Mouse (Mus musculus) lung, postnatal 10 days (tissue): ENCODE data around the gene Bpifa2.
"Not testable (repeated sequence)": the region's sequence is repeated elsewhere in the genome, so short reads cannot be mapped to it uniquely, and the experiment has no call there.

ENCODE experiments used
- DNase-seq: peaks from one replicate; pipeline ENCODE4 v3.0.0; 2021

The Bpifa2 gene

DNA sequence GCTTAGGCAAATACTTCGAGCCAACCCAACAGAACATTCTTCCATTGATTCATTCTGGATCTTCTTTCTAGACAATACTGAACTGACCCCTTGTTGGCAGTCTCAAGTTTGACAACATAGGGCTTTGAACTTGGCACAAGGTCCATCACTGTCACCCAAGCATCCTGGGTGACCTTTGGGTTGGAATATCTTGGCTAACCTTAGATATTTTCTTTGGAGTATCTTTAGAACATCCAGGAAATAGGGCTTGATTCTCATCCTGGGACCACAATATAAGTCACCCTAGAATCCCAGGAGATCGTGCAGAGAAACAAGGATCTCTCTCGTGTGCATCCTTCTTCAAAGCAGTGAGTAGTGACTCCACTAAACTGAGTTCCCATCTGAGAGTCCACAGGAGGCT, at the start of gene Bpifa2:
Gene Bpifa2 (plus strand): TSS at position 301 of the 400 bp plus-strand sequence.
- no peak for DNase-seq

- no peak for DNase-seq
Observed at GRCm38 (mm10) chr2:153962821-153963331, 45.2 kb upstream of the Bpifa2 start.

- DNase-seq = no peak
Observed at GRCm38 (mm10) chr2:153963334-153963733, 44.7 kb upstream of the Bpifa2 start.

DNA sequence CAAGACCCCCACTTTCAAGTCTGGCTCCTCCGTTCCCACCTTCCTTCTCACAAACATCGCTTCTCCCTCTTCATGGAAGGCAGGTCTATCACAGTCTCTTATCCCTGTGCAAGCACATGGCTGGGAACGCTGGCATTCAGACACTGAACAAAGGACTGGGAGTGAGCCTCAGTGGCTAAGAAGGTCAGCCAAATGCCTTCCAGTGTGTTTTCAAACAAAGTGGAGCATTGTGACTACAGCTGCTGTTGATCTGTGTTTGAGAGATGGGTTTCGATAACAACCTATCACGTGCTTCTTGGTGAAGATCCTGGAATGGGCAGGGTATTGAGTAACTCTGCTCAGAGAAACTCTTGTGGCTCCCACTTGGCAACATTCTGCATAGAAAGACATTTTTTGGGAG, 37.8 kb upstream of the Bpifa2 start:
- peak; percentile 40 for DNase-seq

GRCm38 (mm10) chr2:153974582-153974981, 33.5 kb upstream of the Bpifa2 start, which contains the start of gene Bpifa6:
Gene Bpifa6, plus strand, starts transcription at chr2:153974945.
- DNase-seq = no peak

- DNase-seq = peak; percentile 87
Observed at GRCm38 (mm10) chr2:153995770-153996169, 12.3 kb upstream of the Bpifa2 start.

DNA sequence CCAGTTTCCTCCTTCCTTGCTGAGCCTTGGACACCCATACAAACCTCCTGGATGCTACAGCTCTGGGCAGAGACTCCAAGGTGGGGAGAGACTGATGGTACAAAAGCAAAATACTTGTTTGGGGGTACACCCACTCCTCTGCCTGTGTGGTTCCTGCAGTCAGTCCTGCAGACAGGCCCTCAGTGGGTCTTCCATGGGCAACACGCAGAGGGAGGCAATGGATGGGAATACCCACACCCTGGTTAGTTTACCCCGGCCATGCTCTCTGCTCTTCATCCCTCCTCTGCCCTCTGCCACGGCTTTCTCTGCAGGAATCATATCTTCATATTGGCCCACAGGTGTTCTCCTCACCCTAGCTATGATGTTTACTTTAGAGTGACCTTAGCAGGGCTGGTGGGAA, 7.6 kb upstream of the Bpifa2 start:
- DNase-seq = no peak

DNA sequence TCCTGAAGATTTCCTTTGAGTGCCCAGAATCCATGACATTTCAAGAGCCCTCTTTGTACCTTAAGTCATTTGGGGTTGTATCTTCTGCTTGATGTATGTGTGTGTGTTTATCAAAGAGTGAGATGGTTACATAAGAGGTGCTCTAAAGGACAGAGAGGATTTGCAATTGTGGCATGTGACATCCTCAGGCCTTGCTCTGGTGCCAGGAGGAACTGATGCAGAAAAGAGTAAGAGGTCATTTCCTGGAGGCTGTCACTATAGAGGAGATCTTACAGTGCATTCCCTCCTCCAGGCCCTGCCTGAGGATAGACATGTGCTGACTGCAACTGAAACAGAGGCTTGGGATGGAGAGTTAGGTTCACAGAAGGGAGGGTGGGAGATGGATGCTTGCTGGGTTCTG, 7.0 kb upstream of the Bpifa2 start:
- DNase-seq = peak; percentile 7

- no peak for DNase-seq
Observed at GRCm38 (mm10) chr2:154004456-154004855, 3.6 kb upstream of the Bpifa2 start.

DNA sequence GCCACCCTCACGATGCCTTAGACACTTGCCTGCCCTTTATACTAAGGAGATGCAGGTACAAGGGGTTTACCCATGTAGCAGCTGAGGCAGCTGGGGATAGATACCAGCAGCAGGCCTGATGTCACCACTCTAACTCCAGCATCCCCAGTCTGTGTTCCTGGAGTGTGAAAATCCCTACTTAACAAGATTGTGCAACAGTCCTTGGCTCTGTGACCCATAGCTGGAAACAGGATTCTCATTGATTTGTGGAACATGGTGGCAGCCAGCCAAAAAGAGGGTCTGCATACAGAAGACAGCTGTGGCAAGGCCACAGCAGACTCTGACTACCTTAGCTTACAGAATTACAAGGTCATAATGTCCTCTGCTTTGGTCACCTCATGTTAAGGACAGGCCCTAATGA, 3.0 kb upstream of the Bpifa2 start:
- DNase-seq = peak; percentile 20

DNA sequence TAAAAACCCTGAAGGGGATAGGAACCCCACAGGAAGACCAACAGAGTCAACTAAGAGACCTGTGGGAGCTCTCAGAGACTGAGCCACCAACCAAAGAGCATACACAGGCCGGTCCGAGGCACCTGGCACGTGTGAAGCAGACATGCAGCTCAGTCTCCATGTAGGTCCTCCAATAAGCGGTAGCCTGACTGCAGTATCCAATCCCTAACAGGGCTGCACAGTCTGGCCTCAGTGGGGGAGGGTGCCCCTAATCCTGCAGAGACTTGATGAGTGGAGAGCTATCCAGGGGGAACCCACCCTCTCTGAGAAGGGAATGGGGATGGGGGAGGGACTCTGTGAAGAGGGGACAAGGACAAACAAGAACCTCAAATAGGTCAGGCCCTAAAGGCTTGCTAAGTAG, 2.3 kb upstream of the Bpifa2 start:
- DNase-seq = no peak

DNA sequence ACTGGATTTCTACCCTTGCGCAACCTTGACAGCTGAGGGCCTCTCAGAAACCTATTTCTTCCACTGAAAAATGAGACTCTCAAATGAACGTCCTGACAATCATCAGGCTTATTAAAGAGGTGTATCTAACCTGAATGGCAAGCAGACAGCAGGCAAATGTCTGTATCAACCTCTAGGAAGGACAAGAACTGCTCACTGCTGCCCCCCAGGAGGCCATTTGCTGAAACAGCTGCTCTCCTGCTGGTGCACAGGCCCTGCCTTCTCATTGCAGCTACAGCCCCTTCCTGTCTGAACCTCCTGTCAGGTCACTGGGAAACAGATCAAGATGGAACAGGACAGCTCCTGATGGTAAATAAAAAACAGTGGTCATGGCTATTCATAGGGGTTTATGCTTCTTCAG, 1.7 kb upstream of the Bpifa2 start:
- DNase-seq = no peak

DNA sequence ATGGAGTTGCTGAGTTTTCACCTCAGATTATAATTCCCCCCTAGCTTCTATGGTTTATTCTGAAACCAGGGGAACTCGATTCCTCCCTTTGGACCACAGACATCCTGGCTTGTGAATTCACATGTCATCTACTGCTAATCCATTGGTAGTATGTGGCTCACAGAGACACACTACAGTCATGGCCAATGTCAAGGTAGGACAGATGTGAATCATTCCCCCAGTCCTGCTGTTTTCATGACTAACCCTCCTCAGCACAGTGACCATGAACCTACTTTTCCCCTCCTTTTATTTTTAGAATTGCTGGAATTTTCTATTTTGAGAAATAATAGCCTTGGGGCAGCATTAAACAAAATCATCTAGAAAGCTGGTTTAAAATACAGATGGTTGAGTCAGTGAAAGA, 684 bp upstream of the Bpifa2 start:
- no peak for DNase-seq

DNA sequence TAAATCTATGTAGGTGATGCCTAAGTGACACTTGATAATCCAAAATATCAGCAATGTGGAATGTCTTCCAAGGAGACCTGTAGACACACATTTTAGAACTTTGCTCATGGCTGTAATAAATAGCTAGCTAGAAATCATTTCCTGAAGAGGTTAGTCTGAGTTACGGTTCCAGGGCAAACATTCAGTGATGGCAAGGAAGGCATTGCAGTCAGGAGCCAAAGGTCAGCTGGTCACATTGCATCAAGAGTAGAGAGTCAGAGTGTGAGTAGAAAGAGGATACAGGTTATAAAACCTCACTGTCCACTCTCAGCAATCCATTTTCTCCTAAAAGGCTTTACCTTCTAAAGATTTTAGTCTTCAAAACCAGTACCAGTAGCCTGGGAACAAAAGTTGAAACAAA, 9.9 kb downstream of the Bpifa2 start:
- DNase-seq = no peak

- DNase-seq = not testable (repeated sequence)
Observed at GRCm38 (mm10) chr2:154024676-154025075, 16.6 kb downstream of the Bpifa2 start.

DNA sequence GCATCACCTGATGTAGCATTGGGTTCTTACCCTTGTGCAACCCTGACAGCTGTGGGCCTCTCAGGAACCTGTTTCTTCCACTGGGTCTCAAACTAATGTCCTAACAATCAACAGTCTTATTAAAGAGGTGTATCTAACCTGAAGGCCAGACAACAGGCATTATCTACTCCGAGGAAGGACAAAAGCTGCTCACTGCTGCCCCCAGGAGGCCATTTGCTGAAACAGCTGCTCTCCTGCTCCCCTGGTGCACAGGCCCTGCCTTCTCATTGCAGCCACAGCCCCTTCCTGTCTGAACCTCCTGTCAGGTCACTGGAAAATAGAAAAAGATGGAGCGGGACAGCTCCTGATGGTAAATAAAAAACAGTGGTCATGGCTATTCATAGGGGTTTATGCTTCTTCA, 30.9 kb downstream of the Bpifa2 start:
- peak; percentile 53 for DNase-seq

DNA sequence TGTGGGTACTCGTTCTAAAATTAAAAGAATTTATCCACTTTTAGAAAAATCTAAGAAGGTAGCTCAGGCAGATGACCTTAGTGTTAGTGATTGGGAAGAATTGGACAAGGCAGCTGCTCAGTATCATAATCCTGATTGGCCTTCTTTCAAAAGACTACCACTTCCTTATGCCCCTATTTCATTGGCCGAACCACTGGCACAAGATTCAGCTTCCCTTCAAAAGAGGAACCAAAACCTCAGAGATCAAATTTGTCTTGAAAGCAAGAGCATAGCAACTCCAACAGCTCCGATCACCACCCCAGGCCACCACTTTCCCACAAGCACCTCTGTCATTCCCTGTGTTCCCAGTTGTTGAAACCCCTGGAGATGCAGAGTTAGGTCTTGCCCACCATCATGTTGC, 36.7 kb downstream of the Bpifa2 start:
- no peak for DNase-seq

DNA sequence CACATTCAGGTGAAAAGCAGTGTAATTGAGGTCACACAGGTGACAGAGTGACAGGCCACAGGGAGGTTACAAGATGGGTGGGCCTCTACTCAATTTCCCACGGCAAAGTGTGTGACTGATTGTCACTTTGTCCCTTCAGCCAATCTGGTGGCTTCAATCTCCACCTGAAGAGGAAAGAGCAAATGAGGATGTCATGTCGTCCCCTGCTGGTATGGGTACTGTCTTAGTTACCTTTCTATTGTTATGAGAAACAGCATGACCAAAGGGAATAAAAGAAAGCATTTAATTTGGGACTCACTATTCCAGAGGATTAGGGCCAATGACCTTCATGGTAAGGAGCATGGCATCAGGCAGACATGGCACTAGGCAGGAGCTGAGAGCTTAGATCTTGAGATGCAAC, 50.6 kb downstream of the Bpifa2 start:
- DNase-seq = no peak
